Comparison of ENCODE assay signal across 10 mouse cellular contexts in genomic region chr7:45617042-45617695, GRCm38 (mm10). TPM values are rescaled to one million over a fixed set of nuclear protein-coding genes. Genes with fewer than 3 reads are reported as not detected.
DNase-seq lines count a peak whose midpoint lies in the region; ATAC-seq and TF ChIP-seq lines count a peak whose summit lies in the region.
"Had no signal": no experiment of that assay in that cellular context is flagged by ENCODE, and none has a peak within 500 bp of the region (broad histone marks: within the 10 kb centered on the region; RNA-seq: fewer than 3 reads in every experiment).

Gene Fut1, plus strand, starts transcription at chr7:45617289.

- 0 out of 2 replicates have a peak, but pooled peaks cover 3% of the 10 kb centered on the region for H3K4me1 ChIP-seq in heart, embryonic 11.5 days (ENCODE audit: control insufficient read depth, insufficient read depth, low read length)
- H3K4me1 ChIP-seq in CH12.LX (ENCODE audit: control insufficient read depth in 1 of 2, insufficient read depth in 2 of 2): peaks cover 33 to 73% of the 10 kb centered on the region in 2 experiments
- H3K4me1 ChIP-seq in forebrain, embryonic 10.5 days: peaks cover 25% of the 10 kb centered on the region
- H3K4me1 ChIP-seq: liver, embryonic 15.5 days had no signal

- DNase-seq in heart, postnatal 14 days: no peak
- no peak for DNase-seq in CH12.LX (ENCODE audit: extremely low read depth)
- DNase-seq in forebrain, embryonic 10.5 days (ENCODE audit: extremely low spot score, low spot score): no peak
- DNase-seq in kidney, postnatal 14 days: peak; percentile 30
- no peak for DNase-seq in thymus, postnatal 25 days
- DNase-seq in natural killer cell, adult 2 months (ENCODE audit: low spot score in 2 of 2): no peak
- DNase-seq in adrenal gland, postnatal 10 days: no peak

- peak within 1 kb of the TSS; percentile 1; the same call in 1 of the 2 replicates for H3K4me3 ChIP-seq in heart, embryonic 11.5 days (ENCODE audit: low read depth, low read length)
- H3K4me3 ChIP-seq in CH12.LX (replicated peaks in 1 of 3; ENCODE audit: low read depth in 2 of 3, low read length in 2 of 3, poor library complexity in 1 of 3): peak within 1 kb of the TSS in 2 of 3 experiments; percentile 44 to 52
- H3K4me3 ChIP-seq in forebrain, embryonic 10.5 days: peak within 1 kb of the TSS; percentile 23
- H3K4me3 ChIP-seq: liver, embryonic 15.5 days had no signal

- no peaks in the 10 kb centered on the region for H3K79me2 ChIP-seq in CH12.LX (replicated peaks; ENCODE audit: control insufficient read depth, extremely low read depth, insufficient read depth, poor library complexity, severe bottlenecking)

- 7% methylated on average over 31 of the region's 31 CpGs for WGBS in heart, embryonic 11.5 days (ENCODE audit: insufficient replicate concordance)
- 5% methylated on average over 31 of the region's 31 CpGs for WGBS in forebrain, embryonic 10.5 days

- no peak for TF ChIP-seq POLR2A in CH12.LX (IDR thresholded peaks at IDR 0.05; ENCODE audit: low read depth, low read length)

- no peak for ATAC-seq in heart, embryonic 11.5 days (replicated peaks; ENCODE audit: insufficient number of reproducible peaks, low FRiP score, low TSS enrichment)

- in situ Hi-C loops in CH12.LX (cut with MboI; ENCODE audit: low pct_ligation_motif_present, low pct_unique_long_range_greater_than_20kb, low sequenced_read_pairs): no loop called here

- peaks cover 49% of the 10 kb centered on the region for H3K27me3 ChIP-seq in heart, embryonic 11.5 days (ENCODE audit: control insufficient read depth, insufficient read depth, low read length)
- no peaks in the 10 kb centered on the region for H3K27me3 ChIP-seq in CH12.LX (replicated peaks)
- H3K27me3 ChIP-seq in forebrain, embryonic 10.5 days (ENCODE audit: poor library complexity, severe bottlenecking): peaks cover 63% of the 10 kb centered on the region

- H3K27ac ChIP-seq in heart, embryonic 11.5 days (ENCODE audit: low read depth, low read length): no peak within 1 kb of the TSS
- peak within 1 kb of the TSS; percentile 65 for H3K27ac ChIP-seq in CH12.LX (ENCODE audit: insufficient read depth, low read depth)
- 0 out of 2 replicates have a peak within 1 kb of the TSS, but pooled peaks have one; percentile 40 for H3K27ac ChIP-seq in forebrain, embryonic 10.5 days
- H3K27ac ChIP-seq: liver, embryonic 15.5 days had no signal

- TF ChIP-seq EP300 in CH12.LX (IDR thresholded peaks at IDR 0.05; ENCODE audit: low read length): no peak

- no peak for TF ChIP-seq RAD21 in CH12.LX (IDR thresholded peaks at IDR 0.05; ENCODE audit: low read depth, low read length)

- no peak within 1 kb of the TSS for H3K9ac ChIP-seq in heart, embryonic 11.5 days (ENCODE audit: low read depth, low read length)
- peak within 1 kb of the TSS; percentile 62; the same call in 1 of the 2 replicates for H3K9ac ChIP-seq in CH12.LX (ENCODE audit: insufficient read depth, low read depth)
- H3K9ac ChIP-seq: liver, embryonic 15.5 days had no signal

- H3K36me3 ChIP-seq in heart, embryonic 11.5 days (ENCODE audit: control insufficient read depth, insufficient read depth, low read length): no peaks in the 10 kb centered on the region
- H3K36me3 ChIP-seq in CH12.LX (replicated peaks in 1 of 2; ENCODE audit: control insufficient read depth in 1 of 2, insufficient read depth in 1 of 2, low read length in 1 of 2): peaks cover 0 to 16% of the 10 kb centered on the region in 2 experiments
- no peaks in the 10 kb centered on the region for H3K36me3 ChIP-seq in forebrain, embryonic 10.5 days (replicated peaks)
- H3K36me3 ChIP-seq: G1E; liver, embryonic 15.5 days had no signal

- dilution Hi-C loops in CH12.LX (cut with MboI; ENCODE audit: extremely low pct_ligation_motif_present, extremely low pct_unique_long_range_greater_than_20kb, low sequenced_read_pairs): no loop called here

- intact Hi-C loops in heart, postnatal 14 days (cut with DNase I): no loop called here

- no peaks in the 10 kb centered on the region for H3K9me3 ChIP-seq in heart, embryonic 11.5 days (replicated peaks; ENCODE audit: control insufficient read depth, low read length)
- peaks cover 4% of the 10 kb centered on the region for H3K9me3 ChIP-seq in CH12.LX (replicated peaks; ENCODE audit: low read length)
- H3K9me3 ChIP-seq in forebrain, embryonic 10.5 days: no peaks in the 10 kb centered on the region
- H3K9me3 ChIP-seq: G1E; liver, embryonic 15.5 days had no signal

- H3K4me2 ChIP-seq in heart, embryonic 11.5 days: peak within 1 kb of the TSS; percentile 9; the same call in 1 of the 2 replicates
- H3K4me2 ChIP-seq in CH12.LX (ENCODE audit: insufficient read depth, low read depth, poor library complexity, severe bottlenecking): peak within 1 kb of the TSS; percentile 64
- H3K4me2 ChIP-seq: liver, embryonic 15.5 days had no signal

- no peak for TF ChIP-seq CTCF in CH12.LX (conservative IDR thresholded peaks at IDR 0.05 in 1 of 2, IDR thresholded peaks at IDR 0.05 in 1 of 2; ENCODE audit: low read depth in 2 of 2, low read length in 2 of 2)

TF ChIP-seq in CH12.LX, 34 proteins besides CTCF, POLR2A, EP300 and RAD21:
- TF ChIP-seq GABPA (IDR thresholded peaks at IDR 0.05; ENCODE audit: insufficient replicate concordance, low read depth, low read length) (no peak), MAZ (IDR thresholded peaks at IDR 0.05; ENCODE audit: low read depth, low read length) (no peak), ZMIZ1 (IDR thresholded peaks at IDR 0.05; ENCODE audit: low read depth, low read length) (no peak), TCF12 (IDR thresholded peaks at IDR 0.05; ENCODE audit: low read depth, low read length) (peak; percentile 33; the same call in 1 of the 2 replicates), IRF4 (IDR thresholded peaks at IDR 0.05; ENCODE audit: low read depth, low read length) (0 out of 2 replicates have a peak, but pooled peaks have one; percentile 5), HCFC1 (IDR thresholded peaks at IDR 0.05; ENCODE audit: low read depth, low read length) (no peak), SMC3 (IDR thresholded peaks at IDR 0.05; ENCODE audit: low read depth, low read length) (no peak), BHLHE40 (IDR thresholded peaks at IDR 0.05; ENCODE audit: low read depth, low read length) (no peak), RCOR1 (conservative IDR thresholded peaks at IDR 0.05; ENCODE audit: low read depth, low read length) (no peak), ZNF384 (IDR thresholded peaks at IDR 0.05; ENCODE audit: low read depth, low read length) (no peak), MAFK (IDR thresholded peaks at IDR 0.05; ENCODE audit: insufficient replicate concordance, low read length) (no peak)

RNA-seq across cellular contexts. Expression of gene Fut1, which starts in this region (rescaled TPM):
- polyA plus RNA-seq in heart, embryonic 11.5 days (2014; fragmentation: Nextera tagmentation; extraction: Ambion mirVana): not detected in 2 replicates
- total RNA-seq in heart, postnatal 14 days (2021): under 1 TPM in 1 of 2 experiments, not detected in 1; 0.12 TPM
- total RNA-seq in CH12.LX (2012; rRNA removed): 1.3 and 6.4 TPM in 2 replicates
- total RNA-seq in CH12.LX (2014; rRNA removed): 1.8 and 2.5 TPM in 2 replicates
- polyA plus RNA-seq in CH12.LX (2012; ENCODE audit: insufficient read length, low read depth): 2.4 and 2.5 TPM in 2 replicates
- 0.07 TPM in 1 of 2 replicates, not detected in the other for polyA plus RNA-seq in forebrain, embryonic 10.5 days (2016; fragmentation: Nextera tagmentation; extraction: Ambion mirVana)
- total RNA-seq in adrenal gland, postnatal 10 days (2021): under 1 TPM in 1 of 2 experiments, not detected in 1; 0.21 TPM
- polyA plus RNA-seq: G1E; liver, embryonic 15.5 days had no signal
